Mouse (Mus musculus) gastrocnemius, adult 2 months (tissue): ENCODE measurements around the gene Slc6a11. TPM values are rescaled to one million over a fixed set of nuclear protein-coding genes. Genes with fewer than 3 reads are reported as not detected.
A peak's percentile ranks its signal among the peaks of the same experiment; 100 is the strongest.

ENCODE experiments used
- DNase-seq: peaks from one replicate; pipeline ENCODE4 v3.0.0; 2022
- H3K27ac ChIP-seq: fragments of 200-600 bp; 2 replicates; pipeline ENCODE4 v1.8.1; 2022; ENCODE audit warnings: mild to moderate bottlenecking
- H3K4me3 ChIP-seq: fragments of 200-600 bp; 2 replicates; pipeline ENCODE4 v1.8.1; 2022; ENCODE audit warnings: mild to moderate bottlenecking, moderate library complexity
- CTCF ChIP-seq: fragments of 200-600 bp; IDR thresholded peaks from 2 replicates; pipeline ENCODE4 v1.8.1; 2022; ENCODE audit warnings: antibody characterized with exemption, mild to moderate bottlenecking, moderate library complexity
- intact Hi-C: fragments of 180-260 bp; cut with DNase I; formaldehyde crosslinking; loops from one replicate; pipeline ENCODE4 v1.15.1; 2025
- long read RNA-seq, 2 experiments: library from polyadenylated mRNA; stranded (forward); transcript quantifications; one replicate each; pipeline ENCODE4 v2.0.0; 2021
- total RNA-seq, 2 experiments: library from RNA; stranded (reverse); gene quantifications; 2 replicates each; pipeline ENCODE4 v1.2.3; 2021

Gene Slc6a11
- total RNA-seq: under 1 TPM in 1 of 2 experiments, not detected in 1; 0.08 TPM
- long read RNA-seq, experiment 1: 0 reads
- long read RNA-seq, experiment 2: 0 reads

DNA sequence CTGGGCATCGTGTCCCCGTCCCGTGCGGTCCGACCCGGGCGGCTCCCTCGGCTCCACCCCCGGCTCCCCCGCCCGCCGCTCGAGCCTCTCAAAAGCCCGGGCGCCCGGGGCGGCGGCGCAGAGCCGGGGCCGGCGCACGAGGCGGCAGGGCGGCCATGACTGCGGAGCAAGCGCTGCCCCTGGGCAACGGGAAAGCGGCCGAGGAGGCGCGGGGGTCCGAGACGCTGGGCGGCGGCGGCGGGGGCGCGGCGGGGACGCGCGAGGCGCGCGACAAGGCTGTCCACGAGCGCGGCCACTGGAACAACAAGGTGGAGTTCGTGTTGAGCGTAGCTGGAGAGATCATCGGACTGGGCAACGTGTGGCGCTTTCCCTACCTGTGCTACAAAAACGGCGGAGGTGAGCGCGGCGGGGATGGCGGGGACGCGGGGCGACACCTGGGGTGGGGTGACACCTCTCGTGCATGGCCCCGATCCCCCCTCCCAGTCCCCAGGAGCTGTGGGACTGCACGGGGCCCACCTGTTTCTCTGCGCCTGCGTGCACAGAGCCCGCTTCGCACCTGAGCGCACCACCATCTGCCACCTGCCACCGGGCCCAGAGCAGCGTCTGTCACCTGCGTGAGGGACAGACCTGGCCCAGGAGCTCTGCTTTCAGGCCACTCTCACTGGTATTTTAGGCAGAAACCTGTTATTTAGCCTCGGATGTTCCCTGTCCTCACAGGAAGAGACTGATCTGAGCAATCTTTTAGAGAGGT is at the start of gene Slc6a11:
TSS of gene Slc6a11 (plus strand) at position 120 of the 751 bp plus-strand sequence.
- no peak for DNase-seq
- intact Hi-C loops: no loop called here
- Histone ChIP-seq H3K27ac (no peak within 1 kb of the TSS), H3K4me3 (peak within 1 kb of the TSS; percentile 56)
- TF ChIP-seq CTCF: no peak

DNA sequence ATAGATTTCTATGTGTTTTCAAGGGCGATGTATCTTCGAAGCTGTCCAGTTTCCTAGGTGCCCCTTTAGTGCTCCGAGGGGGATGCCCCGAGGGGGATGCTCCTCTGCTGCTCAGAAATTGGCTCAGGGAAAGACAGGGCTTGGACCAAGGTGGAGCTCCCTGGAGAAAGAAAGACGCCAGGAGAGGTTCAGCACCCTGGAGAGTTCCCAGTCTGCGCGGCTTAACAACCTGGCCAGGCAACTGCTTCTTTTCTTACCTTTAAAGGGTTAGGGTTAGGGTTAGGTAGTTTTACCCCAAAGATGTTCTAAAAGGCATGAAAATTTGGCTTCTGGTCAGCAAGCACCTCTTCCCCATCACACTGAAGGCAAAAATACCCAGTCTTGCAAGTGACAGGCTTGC is 43.9 kb upstream of the Slc6a11 start:
- Histone ChIP-seq H3K4me3 (no peak overlapping the region), H3K27ac (no peak overlapping the region)
- intact Hi-C loops: loop anchor here (5.0 kb wide), 1 partner anchor 115 kb away; no protein-coding TSS in a partner anchor
- no peak for DNase-seq
- TF ChIP-seq CTCF: no peak

DNA sequence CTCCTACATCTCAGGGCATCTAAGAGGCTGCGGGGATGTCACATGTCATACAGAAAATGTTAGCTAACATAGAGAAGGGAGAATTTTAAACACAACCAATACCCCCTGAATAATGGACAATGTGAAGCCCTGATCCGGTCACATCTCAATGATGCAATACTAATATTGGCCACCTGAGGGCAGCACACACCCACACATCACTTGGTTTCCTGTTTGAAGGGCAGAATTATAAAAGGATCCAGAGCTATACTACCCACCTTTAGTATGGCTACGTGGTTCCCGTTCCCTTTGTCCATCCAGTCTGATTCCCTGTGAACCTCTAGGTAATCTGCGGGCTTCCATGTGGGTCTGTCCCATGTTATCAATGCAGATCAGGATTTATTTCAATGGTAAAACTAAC is 41.4 kb upstream of the Slc6a11 start:
- peak; percentile 43 for DNase-seq
- intact Hi-C loops: loop anchor here (1.0 to 5.0 kb wide), 3 partner anchors 113 to 253 kb away; no protein-coding TSS in a partner anchor
- H3K27ac ChIP-seq: no peak overlapping the region
- TF ChIP-seq CTCF: peak; percentile 87
- no peak overlapping the region for H3K4me3 ChIP-seq

DNA sequence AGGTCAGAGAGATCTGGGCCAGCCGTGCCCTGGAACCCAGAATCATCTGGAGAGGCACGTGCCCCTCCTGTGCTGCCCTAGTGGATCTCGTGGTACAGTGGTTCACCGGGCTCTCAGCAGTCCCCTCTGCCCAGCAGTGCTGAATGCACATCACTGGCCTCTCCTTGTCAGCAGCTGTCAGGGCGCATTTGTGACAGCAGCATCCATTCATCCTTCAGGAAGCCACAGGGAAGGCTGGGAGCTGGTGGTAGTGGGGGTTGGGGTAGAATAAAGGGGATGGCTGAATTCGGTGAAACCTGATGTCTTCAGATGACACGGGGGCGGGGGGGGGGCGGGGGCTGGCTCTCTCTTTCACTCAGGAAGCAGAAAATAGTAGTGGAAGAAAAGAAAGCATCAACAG is 38.8 kb upstream of the Slc6a11 start:
- intact Hi-C loops: no loop called here
- DNase-seq: no peak
- TF ChIP-seq CTCF: no peak
- Histone ChIP-seq H3K27ac (no peak overlapping the region), H3K4me3 (no peak overlapping the region)

DNA sequence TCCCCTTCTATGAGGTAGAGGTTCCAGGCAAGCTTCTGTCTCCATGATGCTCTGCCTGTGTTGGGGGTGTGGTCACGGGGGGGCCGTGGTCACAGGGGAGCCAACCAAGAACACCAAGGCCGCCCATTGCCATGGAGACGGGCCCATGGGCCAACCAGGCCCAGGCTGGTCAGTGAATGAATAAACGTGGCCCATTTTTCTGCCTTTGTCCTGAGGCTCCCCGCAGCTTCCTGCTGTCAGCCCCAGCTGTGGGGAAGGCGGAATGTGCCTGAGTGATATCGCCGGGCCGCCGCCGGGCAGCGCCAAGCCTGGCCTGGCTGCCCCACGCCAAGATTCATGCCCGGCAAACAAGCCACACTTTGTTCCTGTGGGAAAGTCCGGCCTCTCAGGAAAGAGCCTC is 36.8 kb upstream of the Slc6a11 start:
- Histone ChIP-seq H3K27ac (no peak overlapping the region), H3K4me3 (no peak overlapping the region)
- no peak for DNase-seq
- no peak for TF ChIP-seq CTCF
- intact Hi-C loops: no loop called here

DNA sequence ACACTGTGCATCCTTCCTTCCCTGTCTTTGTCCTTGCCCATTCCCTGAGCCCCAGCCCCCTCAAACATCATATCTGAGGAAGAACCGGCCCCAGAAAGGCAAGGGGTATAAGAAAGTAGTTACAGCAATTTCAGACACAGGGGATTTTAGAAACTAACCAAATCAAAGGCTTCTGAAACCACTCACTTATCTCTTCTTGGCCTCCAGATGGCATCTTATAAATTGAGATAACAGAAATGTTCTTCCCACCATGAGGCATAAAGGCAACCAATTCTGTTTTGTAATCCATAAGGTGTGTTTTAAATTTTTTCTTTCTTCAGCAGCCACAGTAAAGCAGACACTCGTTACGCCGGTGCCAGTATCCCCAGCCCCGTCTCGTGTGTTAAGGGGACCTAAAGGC is 34.5 kb upstream of the Slc6a11 start:
- intact Hi-C loops: no loop called here
- Histone ChIP-seq H3K4me3 (no peak overlapping the region), H3K27ac (no peak overlapping the region)
- no peak for TF ChIP-seq CTCF
- DNase-seq: no peak

DNA sequence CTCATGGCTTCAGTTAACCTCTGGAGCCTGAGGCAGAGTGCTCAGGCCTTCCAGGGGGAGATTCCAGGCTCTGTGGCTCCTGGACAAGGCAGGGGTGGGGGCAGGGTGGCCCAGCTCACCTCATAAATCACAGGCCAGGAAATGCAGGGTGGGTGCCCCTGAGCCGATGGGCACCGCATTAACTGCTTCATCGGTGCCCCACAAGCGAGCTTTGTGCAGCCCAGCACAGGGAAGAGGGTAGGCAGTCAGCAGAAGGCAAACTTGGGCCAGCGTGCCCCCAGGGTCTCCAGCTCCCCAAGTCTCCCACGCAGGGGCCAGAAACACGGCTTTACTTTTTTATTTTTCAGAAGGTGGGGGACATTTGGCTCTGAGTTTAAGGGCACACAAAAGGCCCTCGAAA is 29.1 kb upstream of the Slc6a11 start:
- intact Hi-C loops: no loop called here

DNA sequence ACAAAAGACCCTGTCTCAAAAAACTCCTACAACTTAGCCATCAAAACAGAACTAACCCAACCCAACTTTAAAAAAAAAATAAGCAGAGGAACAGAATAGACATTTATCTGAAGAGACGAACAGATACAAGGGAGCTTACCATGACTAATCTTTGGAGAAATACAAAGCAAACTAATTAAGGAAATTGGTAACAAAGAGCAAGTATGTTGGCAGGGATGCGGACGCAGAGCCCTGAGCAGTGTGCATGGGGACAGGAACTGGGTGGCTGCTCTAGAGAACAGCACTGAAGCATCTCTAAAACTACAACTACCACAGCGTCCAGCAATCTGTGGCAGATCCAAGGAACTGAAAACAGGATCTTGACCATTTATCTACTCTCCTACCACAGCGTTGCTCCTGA is 11.5 kb upstream of the Slc6a11 start:
- H3K27ac ChIP-seq: no peak overlapping the region
- TF ChIP-seq CTCF: no peak
- intact Hi-C loops: no loop called here
- H3K4me3 ChIP-seq: no peak overlapping the region
- DNase-seq: no peak

More for the DNA sequence above, 29.1 kb upstream of the Slc6a11 start:
- Histone ChIP-seq H3K4me3 (no peak overlapping the region), H3K27ac (no peak overlapping the region)
- no peak for DNase-seq
- TF ChIP-seq CTCF: no peak

DNA sequence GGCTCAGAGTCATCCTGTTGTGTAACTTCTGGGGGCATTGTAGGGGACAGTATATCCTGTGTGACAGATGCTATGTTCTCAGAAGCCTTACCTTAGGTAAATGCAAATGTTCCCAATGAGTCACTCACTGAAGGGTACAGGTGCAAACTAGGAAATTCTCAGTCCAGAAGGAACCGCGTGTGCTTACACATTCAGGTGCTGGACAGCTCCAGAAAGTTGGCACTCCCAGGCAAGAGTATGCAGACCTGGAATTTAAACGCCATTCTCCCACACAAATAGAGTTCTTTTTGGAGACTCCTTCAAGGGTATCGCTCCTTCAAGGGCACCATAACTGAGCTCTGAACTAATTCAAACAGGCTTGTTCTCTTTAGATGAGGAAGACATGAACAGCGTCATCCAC is 5.5 kb upstream of the Slc6a11 start:
- Histone ChIP-seq H3K27ac (no peak overlapping the region), H3K4me3 (no peak overlapping the region)
- TF ChIP-seq CTCF: no peak
- no peak for DNase-seq
- intact Hi-C loops: no loop called here

DNA sequence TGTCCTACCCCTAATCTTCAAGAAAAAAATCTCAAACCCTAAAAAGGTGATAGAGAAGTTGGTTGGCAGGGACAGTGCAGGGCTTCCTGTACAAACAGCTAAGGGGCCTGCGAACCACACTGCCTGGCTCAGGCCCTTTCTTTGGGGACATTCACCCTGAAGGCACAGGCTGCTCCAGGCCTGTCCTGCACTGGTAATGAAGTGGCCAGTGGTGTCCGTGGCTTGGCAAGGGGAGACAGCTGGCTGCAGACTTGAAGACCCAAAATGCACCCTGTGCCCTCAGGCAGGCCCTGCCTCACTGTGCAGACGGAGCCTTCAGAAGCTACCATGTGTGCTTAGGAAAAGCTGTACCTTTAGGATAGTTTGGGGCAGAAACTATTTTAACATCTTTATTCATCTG is 1.4 kb downstream of the Slc6a11 start:
- H3K27ac ChIP-seq: no peak overlapping the region
- H3K4me3 ChIP-seq: no peak overlapping the region
- DNase-seq: no peak
- intact Hi-C loops: no loop called here
- no peak for TF ChIP-seq CTCF

DNA sequence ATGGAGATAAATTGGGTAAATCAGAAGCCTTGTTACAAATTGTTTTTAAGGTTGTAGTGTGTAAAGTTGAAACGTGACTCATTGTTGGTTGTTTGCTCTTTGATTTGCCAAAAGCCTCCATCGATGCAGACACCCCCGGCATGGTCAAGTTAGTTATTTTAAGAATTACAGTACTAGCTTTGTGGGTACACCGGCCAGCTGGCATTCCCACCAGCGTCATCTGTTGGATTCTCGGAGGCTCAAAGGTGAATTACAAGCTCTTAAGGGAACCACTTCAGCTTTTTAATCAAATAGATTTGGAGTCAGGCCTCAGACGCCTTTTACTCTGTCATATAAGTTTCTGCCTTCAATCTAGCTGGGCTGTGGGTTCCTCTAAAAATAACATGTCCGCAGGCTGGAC is 1.9 kb downstream of the Slc6a11 start:
- TF ChIP-seq CTCF: no peak
- intact Hi-C loops: no loop called here
- DNase-seq: no peak
- Histone ChIP-seq H3K4me3 (no peak overlapping the region), H3K27ac (no peak overlapping the region)

DNA sequence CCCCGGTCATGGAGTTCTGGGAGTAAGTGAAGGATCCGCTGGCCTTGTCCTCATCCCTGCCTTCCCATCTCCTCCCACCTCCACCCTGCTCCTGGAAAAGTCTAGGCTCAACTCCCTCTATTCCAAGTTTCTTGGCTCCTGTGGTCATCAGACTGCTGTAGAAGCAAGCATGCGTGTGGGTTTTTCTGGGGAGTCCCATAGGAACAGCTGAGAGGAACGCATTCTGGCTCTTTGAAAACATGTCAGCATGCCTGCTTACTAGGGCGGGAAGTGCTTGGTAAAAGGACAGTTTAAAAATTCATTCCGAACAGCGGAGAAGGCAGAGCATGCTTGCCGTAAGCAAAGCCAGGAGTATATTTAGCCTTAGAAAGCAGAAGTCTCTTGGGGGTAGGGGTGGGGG is 7.9 kb downstream of the Slc6a11 start:
- TF ChIP-seq CTCF: no peak
- no peak for DNase-seq
- Histone ChIP-seq H3K4me3 (no peak overlapping the region), H3K27ac (no peak overlapping the region)
- intact Hi-C loops: no loop called here

DNA sequence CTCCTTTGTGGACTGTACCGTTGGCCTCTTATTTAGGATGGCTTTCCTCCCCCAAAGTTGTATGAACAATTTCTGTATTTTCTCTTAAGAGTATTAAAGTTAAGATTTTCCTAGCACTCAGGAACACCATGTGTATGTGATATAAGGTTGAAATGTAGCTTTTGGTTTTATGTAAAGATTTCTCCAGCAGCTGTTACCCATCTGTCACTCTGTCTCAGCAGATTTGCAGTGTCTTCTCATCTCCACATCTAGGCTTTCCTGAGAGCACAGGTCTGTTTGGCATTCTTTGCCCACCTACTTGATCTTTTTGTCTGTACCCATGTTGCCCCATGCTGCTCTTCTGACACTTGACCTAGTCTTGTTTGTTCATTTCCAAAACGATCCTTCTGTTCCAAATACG is 10.4 kb downstream of the Slc6a11 start:
- H3K4me3 ChIP-seq: no peak overlapping the region
- no peak for DNase-seq
- no peak overlapping the region for H3K27ac ChIP-seq
- TF ChIP-seq CTCF: no peak
- intact Hi-C loops: no loop called here

DNA sequence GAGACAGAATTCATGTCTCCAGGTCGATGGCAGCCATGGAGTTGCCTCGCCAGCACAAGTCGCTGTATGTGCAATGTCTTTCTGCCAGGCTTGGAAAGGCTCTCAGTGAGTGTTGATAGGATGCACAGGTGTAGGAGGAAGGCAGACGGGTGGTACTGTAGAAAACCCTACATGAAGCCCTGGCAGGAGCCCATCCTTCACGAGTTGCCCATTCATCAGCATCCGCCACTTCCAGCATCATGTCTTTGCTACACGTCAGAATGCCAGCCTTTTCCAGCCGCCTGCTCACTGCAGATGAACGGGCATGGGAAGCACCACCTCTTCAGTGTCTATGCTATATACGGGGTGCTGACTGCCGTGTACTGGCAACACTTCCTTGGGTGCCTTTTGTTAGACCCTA is 11.4 kb downstream of the Slc6a11 start:
- intact Hi-C loops: no loop called here
- H3K4me3 ChIP-seq: no peak overlapping the region
- no peak overlapping the region for H3K27ac ChIP-seq
- no peak for DNase-seq
- no peak for TF ChIP-seq CTCF
